ENCODE assay signal across 8 mouse cellular contexts in genomic region chr1:182663671-182664070, GRCm38 (mm10).
DNase-seq lines count a peak whose midpoint lies in the region; ATAC-seq lines count a peak whose summit lies in the region.

No protein-coding gene starts in this region.

- DNase-seq in heart, adult 11 months: peak; percentile 94
- DNase-seq in brain, adult 2 months (ENCODE audit: low read depth, low spot score): peak; percentile 80
- peak; percentile 11 to 66 for DNase-seq in layer of hippocampus, adult 18-20 months (ENCODE audit: low spot score in 2 of 2)
- no peak for DNase-seq in yolk sac, embryonic 10.5 days (ENCODE audit: low spot score)
- no peak for DNase-seq in limb, embryonic 10.5 days (ENCODE audit: low spot score)

- no peak for ATAC-seq in heart, embryonic 12.5 days (ENCODE audit: insufficient number of reproducible peaks, low FRiP score)
- ATAC-seq in heart, embryonic 16.5 days (replicated peaks; ENCODE audit: extremely low read depth, insufficient read depth, low FRiP score): peak; percentile 67
- ATAC-seq in midbrain, embryonic 13.5 days: no peak

- no peak overlapping the region for H3K9ac ChIP-seq in heart, embryonic 12.5 days
- no peak overlapping the region for H3K9ac ChIP-seq in heart, embryonic 16.5 days (ENCODE audit: low read length)
- H3K9ac ChIP-seq in midbrain, embryonic 13.5 days (replicated peaks): no peak overlapping the region

- 64% methylated on average over 11 of the region's 11 CpGs for WGBS in heart, embryonic 12.5 days
- WGBS in heart, embryonic 16.5 days: 47% methylated on average over 11 of the region's 11 CpGs
- WGBS in midbrain, embryonic 13.5 days: 34% methylated on average over 11 of the region's 11 CpGs
- WGBS in limb, embryonic 10.5 days: 82% methylated on average over 11 of the region's 11 CpGs

- no peaks in the 10 kb centered on the region for H3K27me3 ChIP-seq in heart, embryonic 12.5 days (replicated peaks)
- H3K27me3 ChIP-seq in heart, embryonic 16.5 days (ENCODE audit: control insufficient read depth, insufficient read depth, low read length): no peaks in the 10 kb centered on the region
- H3K27me3 ChIP-seq in midbrain, embryonic 13.5 days: no peaks in the 10 kb centered on the region
- H3K27me3 ChIP-seq in limb, embryonic 10.5 days (ENCODE audit: low read depth, poor library complexity, severe bottlenecking): no peaks in the 10 kb centered on the region

- H3K9me3 ChIP-seq in heart, embryonic 12.5 days (replicated peaks): no peaks in the 10 kb centered on the region
- no peaks in the 10 kb centered on the region for H3K9me3 ChIP-seq in heart, embryonic 16.5 days (replicated peaks; ENCODE audit: control insufficient read depth, low read length)
- no peaks in the 10 kb centered on the region for H3K9me3 ChIP-seq in midbrain, embryonic 13.5 days
- no peaks in the 10 kb centered on the region for H3K9me3 ChIP-seq in limb, embryonic 10.5 days (replicated peaks)

- H3K4me1 ChIP-seq in heart, embryonic 12.5 days (replicated peaks): peaks cover 29% of the 10 kb centered on the region
- H3K4me1 ChIP-seq in heart, embryonic 16.5 days (ENCODE audit: control insufficient read depth, insufficient read depth, low read length): peaks cover 16% of the 10 kb centered on the region
- H3K4me1 ChIP-seq in midbrain, embryonic 13.5 days (replicated peaks): peaks cover 16% of the 10 kb centered on the region
- peaks cover 21% of the 10 kb centered on the region for H3K4me1 ChIP-seq in limb, embryonic 10.5 days

- no peak overlapping the region for H3K4me3 ChIP-seq in heart, embryonic 12.5 days
- H3K4me3 ChIP-seq in heart, embryonic 16.5 days (ENCODE audit: low read length): no peak overlapping the region
- no peak overlapping the region for H3K4me3 ChIP-seq in midbrain, embryonic 13.5 days (replicated peaks)
- no peak overlapping the region for H3K4me3 ChIP-seq in limb, embryonic 10.5 days

- no peak overlapping the region for H3K27ac ChIP-seq in heart, embryonic 12.5 days (ENCODE audit: poor library complexity, severe bottlenecking)
- H3K27ac ChIP-seq in heart, embryonic 16.5 days (ENCODE audit: low read length): no peak overlapping the region
- H3K27ac ChIP-seq in midbrain, embryonic 13.5 days: 0 out of 2 replicates have a peak overlapping the region, but pooled peaks have one; percentile 12
- H3K27ac ChIP-seq in limb, embryonic 10.5 days: no peak overlapping the region

- H3K4me2 ChIP-seq in heart, embryonic 12.5 days: no peak overlapping the region
- no peak overlapping the region for H3K4me2 ChIP-seq in heart, embryonic 16.5 days (ENCODE audit: low read depth, low read length)
- H3K4me2 ChIP-seq in midbrain, embryonic 13.5 days (replicated peaks): no peak overlapping the region

- no peaks in the 10 kb centered on the region for H3K36me3 ChIP-seq in heart, embryonic 12.5 days
- H3K36me3 ChIP-seq in heart, embryonic 16.5 days (ENCODE audit: control insufficient read depth, insufficient read depth): no peaks in the 10 kb centered on the region
- H3K36me3 ChIP-seq in midbrain, embryonic 13.5 days: no peaks in the 10 kb centered on the region
- H3K36me3 ChIP-seq in limb, embryonic 10.5 days: no peaks in the 10 kb centered on the region

Comparison
In these comparisons a context has a peak if more than half of its experiments do, and no peak if none do; other contexts are left out.
1. DNase-seq: peak in heart, adult 11 months (single experiment), brain, adult 2 months (single experiment) and layer of hippocampus, adult 18-20 months (2 of 2); none in yolk sac, embryonic 10.5 days (single experiment) and limb, embryonic 10.5 days (single experiment).